Mouse (Mus musculus) WW6 (cell line): ENCODE measurements around the gene Klf3.

Experiments
- DNase-seq: peaks from one replicate; pipeline ENCODE4 v3.0.0-alpha.2; 2013; ENCODE audit warnings: low read depth, low spot score

Klf3 gene

GRCm38 (mm10) chr5:64809864-64810263 lies 6.7 kb downstream of the Klf3 start:
- DNase-seq, result no peak

DNA sequence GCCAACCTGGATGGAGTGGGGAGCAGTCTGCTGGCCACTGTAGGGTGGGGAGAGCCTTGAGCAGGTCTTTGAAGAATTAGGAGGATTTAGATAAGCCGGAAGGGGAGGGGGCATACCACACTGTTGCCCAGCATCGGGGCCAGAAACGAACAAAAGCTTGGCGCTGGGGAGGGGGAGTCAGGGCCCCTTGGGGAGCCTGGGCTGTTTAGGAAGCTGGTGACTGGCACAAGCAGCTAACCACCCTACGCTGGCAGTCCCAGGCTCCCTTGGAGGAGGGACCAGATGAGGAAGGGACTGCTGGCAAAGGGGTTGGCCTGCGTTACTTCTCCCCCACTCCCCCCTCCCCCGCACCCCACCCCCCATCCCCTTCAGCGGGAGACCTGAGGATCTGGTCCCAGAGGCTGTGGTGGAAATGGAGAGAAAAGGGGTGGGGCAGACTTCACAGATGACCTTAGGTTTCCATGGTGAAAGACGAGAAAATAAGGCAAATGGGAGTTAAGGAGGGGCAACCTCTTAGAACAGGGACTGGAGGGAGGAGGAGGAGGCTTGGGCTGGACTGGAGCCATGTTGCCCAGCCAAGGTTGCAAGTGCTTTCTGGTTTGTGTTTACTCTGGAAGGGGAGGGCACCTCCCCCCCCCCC lies 7.8 kb downstream of the Klf3 start:
- DNase-seq, result no peak

GRCm38 (mm10) chr5:64811500-64812123 lies 8.4 kb downstream of the Klf3 start:
- no peak for DNase-seq

GRCm38 (mm10) chr5:64812124-64812982 lies 9.2 kb downstream of the Klf3 start:
- DNase-seq, result no peak

DNA sequence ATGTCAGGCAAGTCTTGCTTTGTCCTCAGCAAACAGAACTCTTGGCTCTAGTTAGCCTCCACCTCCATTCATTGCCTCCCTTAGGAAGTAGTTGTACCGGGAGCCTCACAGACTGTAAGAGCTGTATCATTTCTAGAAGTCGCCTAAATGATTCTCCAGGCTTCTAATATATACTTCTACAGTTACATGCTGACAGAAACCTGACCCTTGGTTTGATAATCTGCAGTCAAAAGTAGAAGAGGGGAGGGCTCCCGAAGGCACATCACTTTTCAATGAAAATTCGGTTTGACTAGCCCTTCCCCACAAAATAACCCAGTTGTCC lies 9.8 kb downstream of the Klf3 start:
- DNase-seq, result no peak

GRCm38 (mm10) chr5:64813361-64813760 lies 10.2 kb downstream of the Klf3 start:
- no peak for DNase-seq

GRCm38 (mm10) chr5:64814416-64814815 lies 11.2 kb downstream of the Klf3 start:
- DNase-seq, result no peak

GRCm38 (mm10) chr5:64815631-64816030 lies 12.4 kb downstream of the Klf3 start:
- DNase-seq, result no peak

GRCm38 (mm10) chr5:64816290-64816973 lies 13.2 kb downstream of the Klf3 start:
- DNase-seq, result no peak

- DNase-seq, result no peak
These were observed 13.7 kb downstream of the Klf3 start for GRCm38 (mm10) chr5:64816974-64817296.

GRCm38 (mm10) chr5:64819390-64819789 lies 16.2 kb downstream of the Klf3 start:
- no peak for DNase-seq

GRCm38 (mm10) chr5:64820138-64820537 lies 16.9 kb downstream of the Klf3 start:
- no peak for DNase-seq

GRCm38 (mm10) chr5:64821294-64821693 lies 18.1 kb downstream of the Klf3 start:
- no peak for DNase-seq

GRCm38 (mm10) chr5:64821964-64822363 lies 18.8 kb downstream of the Klf3 start:
- no peak for DNase-seq

DNA sequence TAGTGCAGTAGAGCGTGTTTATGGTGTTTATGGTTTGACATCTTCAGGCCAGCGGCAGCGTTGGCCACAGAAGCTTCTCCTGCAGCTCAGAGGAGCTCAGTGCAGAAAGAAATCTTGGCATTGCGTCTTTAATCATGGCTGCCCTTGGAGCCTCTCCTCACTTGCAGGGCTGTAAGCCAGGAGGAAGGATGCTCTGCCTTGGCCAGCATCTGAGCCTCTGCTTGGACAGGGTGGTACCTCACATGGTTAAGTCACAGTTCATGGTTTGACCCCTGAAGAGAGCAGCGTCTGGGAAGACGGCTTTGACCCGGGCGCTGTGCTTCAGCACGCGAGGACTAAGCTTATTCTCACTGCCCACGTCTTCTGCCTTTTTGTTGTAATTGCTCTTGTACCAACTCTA lies 20.2 kb downstream of the Klf3 start:
- no peak for DNase-seq

DNA sequence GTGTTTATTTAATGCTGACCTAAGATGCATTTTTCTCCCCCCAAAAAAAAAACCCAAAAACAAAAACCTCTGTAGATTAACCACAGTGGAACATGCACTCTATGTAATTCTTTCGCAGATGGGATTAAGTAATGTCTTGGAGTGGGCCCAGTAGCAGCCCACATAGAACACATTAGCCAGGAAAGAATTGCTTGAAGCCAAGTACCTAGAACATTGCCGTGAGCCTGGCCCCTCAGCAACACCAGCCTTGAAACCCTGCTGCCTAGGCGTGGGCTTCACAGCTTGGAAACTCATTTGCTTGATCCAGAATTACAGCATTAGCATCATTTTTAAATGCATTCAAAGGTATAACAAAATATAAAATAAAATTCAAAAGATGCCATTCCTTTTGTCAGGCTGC lies 21.6 kb downstream of the Klf3 start:
- DNase-seq, result no peak

- DNase-seq, result no peak
These were observed 22.3 kb downstream of the Klf3 start for GRCm38 (mm10) chr5:64825496-64825895.

- DNase-seq, result no peak
These were observed 24.0 kb downstream of the Klf3 start for GRCm38 (mm10) chr5:64827151-64827550.

GRCm38 (mm10) chr5:64828314-64828713 lies 25.1 kb downstream of the Klf3 start:
- DNase-seq, result no peak

- DNase-seq, result no peak
These were observed 26.4 kb downstream of the Klf3 start for GRCm38 (mm10) chr5:64829606-64830005.

DNA sequence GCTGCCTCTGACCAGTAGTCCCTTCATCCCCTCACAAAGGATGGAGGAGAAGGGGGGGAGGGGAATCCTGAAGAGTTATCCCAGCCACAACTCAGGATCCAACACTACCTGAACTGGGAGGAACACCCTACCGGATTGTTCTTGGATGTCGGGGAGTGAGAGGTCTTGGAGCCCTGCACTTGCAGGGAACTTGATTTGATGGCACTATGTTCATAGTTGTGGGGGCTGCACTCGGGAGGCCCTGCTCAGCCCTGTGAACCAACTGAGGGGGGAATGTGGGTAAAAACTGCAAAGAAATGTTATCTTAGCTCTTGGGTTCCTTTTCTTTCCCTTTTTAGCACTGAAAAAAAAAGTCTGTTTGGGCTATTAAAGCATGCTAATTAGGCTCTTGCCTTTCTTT lies 27.6 kb downstream of the Klf3 start:
- no peak for DNase-seq

GRCm38 (mm10) chr5:64833410-64833809 lies 30.2 kb downstream of the Klf3 start:
- DNase-seq, result no peak
